Comparison of ENCODE assay signal across 29 mouse cellular contexts in the genomic region with DNA sequence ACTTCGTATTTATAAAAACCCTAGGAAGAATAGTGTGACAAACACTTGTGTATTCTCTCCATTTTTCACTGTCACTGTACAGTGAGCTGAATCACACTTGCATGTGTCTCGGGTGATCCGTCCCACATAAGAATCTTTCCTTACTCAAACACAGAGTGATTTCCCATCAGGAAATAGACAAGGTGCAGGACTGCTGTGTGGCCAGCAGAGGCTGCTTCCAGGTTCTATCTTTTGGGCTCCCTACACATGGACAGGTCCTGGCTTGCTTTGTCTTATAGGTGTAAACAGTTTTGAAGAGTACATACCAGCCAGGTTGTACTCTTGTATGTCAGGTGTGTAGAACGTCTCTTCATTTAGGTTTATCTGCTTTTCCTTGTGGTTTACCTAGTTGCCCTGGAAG. TPM values are rescaled to one million over a fixed set of nuclear protein-coding genes. Genes with fewer than 3 reads are reported as not detected.
A peak's percentile ranks its signal among the peaks of the same experiment; 100 is the strongest.
DNase-seq lines count a peak whose midpoint lies in the region; ATAC-seq and TF ChIP-seq lines count a peak whose summit lies in the region.
"Had no signal": no experiment of that assay in that cellular context is flagged by ENCODE, and none has a peak within 500 bp of the region (broad histone marks: within the 10 kb centered on the region; RNA-seq: fewer than 3 reads in every experiment).

No protein-coding gene starts in this region.

- no peaks in the 10 kb centered on the region for H3K9me3 ChIP-seq in intestine, postnatal 0 days (ENCODE audit: control insufficient read depth)
- no peaks in the 10 kb centered on the region for H3K9me3 ChIP-seq in intestine, embryonic 15.5 days
- H3K9me3 ChIP-seq in lung, embryonic 14.5 days (ENCODE audit: low read depth, low read length) = no peaks in the 10 kb centered on the region
- H3K9me3 ChIP-seq in E14TG2a.4 (ENCODE audit: low read length) = no peaks in the 10 kb centered on the region
- H3K9me3 ChIP-seq: limb, embryonic 15.5 days; neural tube, embryonic 15.5 days had no signal

- no peak overlapping the region for H3K27ac ChIP-seq in intestine, postnatal 0 days (ENCODE audit: low read depth, low read length)
- H3K27ac ChIP-seq in intestine, embryonic 15.5 days = no peak overlapping the region
- no peak overlapping the region for H3K27ac ChIP-seq in lung, embryonic 14.5 days (ENCODE audit: low read depth)
- H3K27ac ChIP-seq: limb, embryonic 15.5 days; neural tube, embryonic 15.5 days had no signal

- no peaks in the 10 kb centered on the region for H3K27me3 ChIP-seq in intestine, postnatal 0 days (replicated peaks; ENCODE audit: control insufficient read depth, insufficient read depth, low read length)
- no peaks in the 10 kb centered on the region for H3K27me3 ChIP-seq in intestine, embryonic 15.5 days (replicated peaks)
- no peaks in the 10 kb centered on the region for H3K27me3 ChIP-seq in lung, embryonic 14.5 days (ENCODE audit: insufficient read depth, low read length)
- no peaks in the 10 kb centered on the region for H3K27me3 ChIP-seq in E14TG2a.4 (ENCODE audit: insufficient read depth, low read length)
- H3K27me3 ChIP-seq: limb, embryonic 15.5 days; neural tube, embryonic 15.5 days had no signal

- TF ChIP-seq CTCF in intestine, postnatal 0 days (IDR thresholded peaks at IDR 0.05; ENCODE audit: low read depth) = peak; percentile 54
- peak; percentile 30 for TF ChIP-seq CTCF in lung, embryonic 14.5 days (IDR thresholded peaks at IDR 0.05; ENCODE audit: low read depth)
- TF ChIP-seq CTCF in E14TG2a.4 (conservative IDR thresholded peaks at IDR 0.05; ENCODE audit: low read length) = peak; percentile 38

- DNase-seq in lung, embryonic 14.5 days = no peak
- no peak for DNase-seq in lung, postnatal 25 days (ENCODE audit: low spot score)
- DNase-seq in R1 (ENCODE audit: low read depth, low spot score) = peak; percentile 51
- DNase-seq in right cerebral cortex, adult 18-20 months = no peak
- no peak for DNase-seq in kidney, postnatal 36 days
- DNase-seq: adrenal gland, postnatal 10 days; cerebellum, adult 9-10 months; gastrocnemius, postnatal 14 days; heart, adult 11 months; heart, postnatal 10 days; kidney, adult 2 months; kidney, postnatal 10 days; left cerebral cortex, postnatal 4 days; lung, adult 18-20 months; lung, postnatal 4 days had no signal

- ATAC-seq in intestine, postnatal 0 days = no peak
- no peak for ATAC-seq in intestine, embryonic 15.5 days
- ATAC-seq in lung, embryonic 14.5 days (ENCODE audit: insufficient read depth) = no peak
- ATAC-seq: forebrain, embryonic 14.5 days had no signal

- H3K36me3 ChIP-seq in intestine, postnatal 0 days (ENCODE audit: control insufficient read depth, insufficient read depth) = peaks cover 52% of the 10 kb centered on the region
- H3K36me3 ChIP-seq in intestine, embryonic 15.5 days = peaks cover 23% of the 10 kb centered on the region
- H3K36me3 ChIP-seq in lung, embryonic 14.5 days (ENCODE audit: insufficient read depth) = peaks cover 51% of the 10 kb centered on the region
- peaks cover 79% of the 10 kb centered on the region for H3K36me3 ChIP-seq in E14TG2a.4 (ENCODE audit: insufficient read depth, low read length)

- no peak overlapping the region for H3K4me3 ChIP-seq in intestine, postnatal 0 days (ENCODE audit: low read depth, low read length)
- H3K4me3 ChIP-seq in intestine, embryonic 15.5 days (replicated peaks) = no peak overlapping the region
- no peak overlapping the region for H3K4me3 ChIP-seq in lung, embryonic 14.5 days (ENCODE audit: low read depth, low read length)
- H3K4me3 ChIP-seq in E14TG2a.4 (replicated peaks; ENCODE audit: low read length) = no peak overlapping the region
- H3K4me3 ChIP-seq: limb, embryonic 15.5 days; neural tube, embryonic 15.5 days had no signal

- H3K4me2 ChIP-seq in intestine, postnatal 0 days (replicated peaks; ENCODE audit: low read depth) = no peak overlapping the region
- H3K4me2 ChIP-seq in intestine, embryonic 15.5 days (replicated peaks) = no peak overlapping the region
- H3K4me2 ChIP-seq in lung, embryonic 14.5 days = no peak overlapping the region
- H3K4me2 ChIP-seq: heart, embryonic 11.5 days; limb, embryonic 15.5 days; midbrain, embryonic 11.5 days; neural tube, embryonic 15.5 days had no signal

- no peaks in the 10 kb centered on the region for H3K4me1 ChIP-seq in intestine, postnatal 0 days (replicated peaks; ENCODE audit: control insufficient read depth, insufficient read depth, low read length)
- H3K4me1 ChIP-seq in intestine, embryonic 15.5 days (replicated peaks) = peaks cover 3% of the 10 kb centered on the region
- H3K4me1 ChIP-seq in lung, embryonic 14.5 days (ENCODE audit: insufficient read depth) = no peaks in the 10 kb centered on the region
- peaks cover 51% of the 10 kb centered on the region for H3K4me1 ChIP-seq in E14TG2a.4 (replicated peaks; ENCODE audit: low read depth, low read length)

- 81% methylated on average over 4 of the region's 4 CpGs for WGBS in intestine, postnatal 0 days
- 87% methylated on average over 4 of the region's 4 CpGs for WGBS in intestine, embryonic 15.5 days
- 84% methylated on average over 4 of the region's 4 CpGs for WGBS in lung, embryonic 14.5 days

- H3K9ac ChIP-seq in intestine, postnatal 0 days (ENCODE audit: low read depth, low read length) = no peak overlapping the region
- no peak overlapping the region for H3K9ac ChIP-seq in intestine, embryonic 15.5 days
- no peak overlapping the region for H3K9ac ChIP-seq in lung, embryonic 14.5 days
- H3K9ac ChIP-seq: limb, embryonic 15.5 days; neural tube, embryonic 15.5 days had no signal

RNA-seq across cellular contexts. Expression of a gene that starts 4.8 kb away (rescaled TPM):
- 45.0 and 45.3 TPM in 2 replicates for polyA plus RNA-seq in intestine, postnatal 0 days (2015; fragmentation: Nextera tagmentation; extraction: Ambion mirVana)
- polyA plus RNA-seq in intestine, embryonic 15.5 days (2015; fragmentation: Nextera tagmentation; extraction: Ambion mirVana) = 94.3 and 108 TPM in 2 replicates
- 115 and 127 TPM in 2 replicates for polyA plus RNA-seq in lung, embryonic 14.5 days (2014; fragmentation: Nextera tagmentation; extraction: Ambion mirVana)

RNA-seq across cellular contexts. Expression of a gene that starts 15.7 kb away (rescaled TPM):
- polyA plus RNA-seq in intestine, postnatal 0 days (2015; fragmentation: Nextera tagmentation; extraction: Ambion mirVana) = not detected in 2 replicates
- polyA plus RNA-seq in intestine, embryonic 15.5 days (2015; fragmentation: Nextera tagmentation; extraction: Ambion mirVana) = 0.14 TPM in 1 of 2 replicates, not detected in the other
- polyA plus RNA-seq in lung, embryonic 14.5 days (2014; fragmentation: Nextera tagmentation; extraction: Ambion mirVana) = not detected in 2 replicates
- polyA plus RNA-seq: C2C12; embryonic facial prominence, embryonic 14.5 days; forebrain, embryonic 14.5 days; heart, embryonic 11.5 days; hindbrain, embryonic 11.5 days; kidney, adult 2 months; limb, embryonic 15.5 days; midbrain, embryonic 11.5 days; neural tube, embryonic 15.5 days; small intestine, adult 2 months; stomach, embryonic 16.5 days; urinary bladder, adult 2 months had no signal

RNA-seq across cellular contexts. Expression of a gene that starts 16.4 kb away (rescaled TPM):
- polyA plus RNA-seq in intestine, postnatal 0 days (2015; fragmentation: Nextera tagmentation; extraction: Ambion mirVana) = 0.16 TPM in 1 of 2 replicates, not detected in the other
- polyA plus RNA-seq in intestine, embryonic 15.5 days (2015; fragmentation: Nextera tagmentation; extraction: Ambion mirVana) = not detected in 2 replicates
- not detected in 2 replicates for polyA plus RNA-seq in lung, embryonic 14.5 days (2014; fragmentation: Nextera tagmentation; extraction: Ambion mirVana)
- polyA plus RNA-seq: C2C12; forebrain, embryonic 14.5 days; heart, embryonic 11.5 days; hindbrain, embryonic 11.5 days; midbrain, embryonic 11.5 days had no signal
